Mouse (Mus musculus): Measurements from ENCODE around the gene Tmem43.
"Not testable (repeated sequence)": the region's sequence is repeated elsewhere in the genome, so short reads cannot be mapped to it uniquely, and the experiment has no call there.

Gene Tmem43

GRCm38 (mm10) chr6:91472868-91473804 is at the start of gene Tmem43, which contains the start of gene Chchd4:
Gene Tmem43 (plus strand): TSS chr6:91473703.
Gene Chchd4 (minus strand): TSS chr6:91473546.
- peak; percentile 100 for DNase-seq (ENCODE audit: low spot score)

GRCm38 (mm10) chr6:91424151-91424550 is 49.4 kb upstream of the Tmem43 start:
- DNase-seq (ENCODE audit: low spot score) = no peak

- peak; percentile 100 for DNase-seq (ENCODE audit: low spot score)
Measured at GRCm38 (mm10) chr6:91440474-91441144, 32.9 kb upstream of the Tmem43 start.

- peak; percentile 8 for DNase-seq (ENCODE audit: low spot score)
Measured at GRCm38 (mm10) chr6:91441145-91441662, 32.3 kb upstream of the Tmem43 start.

- no peak for DNase-seq (ENCODE audit: low spot score)
Measured at GRCm38 (mm10) chr6:91445316-91445715, 28.2 kb upstream of the Tmem43 start.

- no peak for DNase-seq (ENCODE audit: low spot score)
Measured at GRCm38 (mm10) chr6:91449472-91450225, 23.9 kb upstream of the Tmem43 start.

- no peak for DNase-seq (ENCODE audit: low spot score)
Measured at GRCm38 (mm10) chr6:91452056-91452455, 21.4 kb upstream of the Tmem43 start.

GRCm38 (mm10) chr6:91454546-91454945 is 19.0 kb upstream of the Tmem43 start:
- no peak for DNase-seq (ENCODE audit: low spot score)

GRCm38 (mm10) chr6:91459471-91459870 is 14.0 kb upstream of the Tmem43 start:
- DNase-seq (ENCODE audit: low spot score) = no peak

GRCm38 (mm10) chr6:91465756-91466155 is 7.7 kb upstream of the Tmem43 start:
- no peak for DNase-seq (ENCODE audit: low spot score)

- no peak for DNase-seq (ENCODE audit: low spot score)
Measured at GRCm38 (mm10) chr6:91467106-91467505, 6.4 kb upstream of the Tmem43 start.

- no peak for DNase-seq (ENCODE audit: low spot score)
Measured at GRCm38 (mm10) chr6:91470712-91471111, 2.8 kb upstream of the Tmem43 start.

- not testable (repeated sequence) for DNase-seq (ENCODE audit: low spot score)
Measured at GRCm38 (mm10) chr6:91471427-91471826, 2.1 kb upstream of the Tmem43 start.

GRCm38 (mm10) chr6:91472319-91472718 is 1.2 kb upstream of the Tmem43 start:
- DNase-seq (ENCODE audit: low spot score) = peak; percentile 24

- peak; percentile 38 for DNase-seq (ENCODE audit: low spot score)
Measured at GRCm38 (mm10) chr6:91473805-91474440, 420 bp downstream of the Tmem43 start.

GRCm38 (mm10) chr6:91474441-91475190 is 1.1 kb downstream of the Tmem43 start:
- DNase-seq (ENCODE audit: low spot score) = no peak

- DNase-seq (ENCODE audit: low spot score) = no peak
Measured at GRCm38 (mm10) chr6:91476541-91476940, 3.0 kb downstream of the Tmem43 start.

GRCm38 (mm10) chr6:91483371-91483770 is 9.9 kb downstream of the Tmem43 start:
- DNase-seq (ENCODE audit: low spot score) = no peak

- DNase-seq (ENCODE audit: low spot score) = no peak
Measured at GRCm38 (mm10) chr6:91486736-91487453, 13.4 kb downstream of the Tmem43 start.
